Mouse (Mus musculus): ENCODE measurements around the gene Cd244a.

Cd244a gene

DNA sequence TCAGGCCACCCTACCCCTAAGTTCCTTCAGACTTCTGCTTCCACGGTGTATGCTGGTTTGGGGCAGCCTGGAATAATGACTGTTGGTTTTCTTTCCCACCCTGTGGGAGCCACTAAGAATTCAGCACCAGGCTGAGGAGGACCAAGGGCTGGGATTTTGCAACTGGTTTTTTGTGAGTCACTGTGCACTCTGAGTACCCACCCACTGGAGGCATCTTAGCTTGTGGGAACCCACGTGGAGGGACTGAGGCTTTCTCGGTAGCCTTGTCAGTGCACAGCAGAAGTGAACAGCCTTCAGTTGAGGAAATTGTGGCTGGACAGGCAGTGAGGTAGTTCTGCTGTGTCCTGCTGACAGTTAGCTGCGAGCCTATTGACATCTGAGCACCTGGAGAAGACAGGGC lies at the start of gene Cd244a:
TSS of gene Cd244a (plus strand) at position 296 of the 400 bp plus-strand sequence.
- DNase-seq, result no peak

DNA sequence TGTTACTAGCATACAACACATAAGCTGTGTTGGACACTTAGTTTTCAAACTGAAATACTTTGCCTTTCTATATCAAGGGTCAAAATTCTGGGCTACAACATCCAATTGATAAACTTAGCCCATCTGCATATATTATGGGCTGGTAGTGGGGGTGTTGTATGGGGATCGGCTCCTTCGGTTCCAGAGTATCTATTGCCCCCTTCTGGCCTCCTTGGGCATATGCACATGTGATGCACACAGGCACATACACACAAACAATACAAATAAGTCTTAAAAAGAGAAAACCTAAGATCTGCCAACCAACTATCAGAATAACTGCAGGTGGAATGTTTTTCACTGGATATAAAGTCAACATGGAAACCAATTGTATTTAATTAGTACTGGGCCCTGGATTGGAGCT lies 45.8 kb upstream of the Cd244a start:
- DNase-seq, result no peak

DNA sequence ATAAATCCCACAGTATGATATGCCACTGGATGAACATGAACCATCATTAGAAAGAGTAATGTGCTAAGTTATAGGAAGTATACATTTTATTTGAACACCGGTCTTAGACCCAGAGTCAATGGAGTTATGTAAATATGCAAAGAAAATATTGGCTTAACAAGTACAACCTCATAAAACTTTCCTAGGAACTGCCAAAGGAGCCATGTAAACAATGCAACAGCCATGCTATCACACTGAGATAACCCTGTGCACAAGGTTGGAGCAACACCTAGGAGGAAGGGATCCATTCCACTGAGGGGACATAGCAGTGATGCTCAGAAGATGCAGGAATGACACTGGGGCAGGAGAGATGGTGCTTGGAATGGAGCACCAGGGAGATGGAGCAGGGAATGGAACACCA lies 45.2 kb upstream of the Cd244a start:
- DNase-seq, result no peak

DNA sequence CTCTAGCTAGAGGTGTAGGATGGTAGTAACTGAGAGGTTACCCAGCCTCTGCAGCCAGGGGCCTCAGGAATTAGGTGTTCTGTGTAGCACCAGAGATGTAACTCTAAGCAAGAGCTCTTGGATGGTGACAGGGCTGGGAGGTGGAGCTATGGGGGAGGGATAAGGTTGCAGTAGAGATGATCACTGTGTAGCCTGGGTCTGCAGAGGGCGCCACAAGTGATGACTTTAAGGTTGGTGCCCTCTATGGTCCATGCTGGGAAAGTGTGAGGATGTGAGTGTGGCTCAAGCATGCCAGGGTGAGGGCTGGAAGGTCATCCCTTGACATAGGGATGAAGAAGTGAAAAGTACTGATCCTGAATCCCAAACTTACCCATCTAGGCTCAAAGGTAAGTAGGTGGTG lies 44.0 kb upstream of the Cd244a start:
- DNase-seq, result no peak

DNA sequence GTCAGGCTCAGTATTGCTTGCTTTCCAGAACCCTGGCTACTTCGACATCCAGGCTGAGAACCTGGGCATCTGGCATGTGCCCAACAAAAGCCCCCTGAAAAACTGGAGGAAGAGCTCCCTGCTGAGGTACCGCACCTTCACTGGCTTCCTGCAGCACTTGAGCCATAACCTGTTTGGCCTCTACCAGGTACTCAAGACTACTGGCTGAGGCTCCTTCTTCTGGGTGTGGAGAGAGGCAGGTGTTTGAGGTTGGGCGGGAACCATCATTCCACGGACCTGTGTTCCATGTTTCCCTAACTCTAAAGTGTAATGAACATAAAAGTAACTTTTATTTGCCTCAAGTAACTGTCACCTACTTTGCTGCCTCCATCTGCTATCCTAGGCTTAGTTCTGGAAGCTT lies 43.4 kb upstream of the Cd244a start:
- no peak for DNase-seq

DNA sequence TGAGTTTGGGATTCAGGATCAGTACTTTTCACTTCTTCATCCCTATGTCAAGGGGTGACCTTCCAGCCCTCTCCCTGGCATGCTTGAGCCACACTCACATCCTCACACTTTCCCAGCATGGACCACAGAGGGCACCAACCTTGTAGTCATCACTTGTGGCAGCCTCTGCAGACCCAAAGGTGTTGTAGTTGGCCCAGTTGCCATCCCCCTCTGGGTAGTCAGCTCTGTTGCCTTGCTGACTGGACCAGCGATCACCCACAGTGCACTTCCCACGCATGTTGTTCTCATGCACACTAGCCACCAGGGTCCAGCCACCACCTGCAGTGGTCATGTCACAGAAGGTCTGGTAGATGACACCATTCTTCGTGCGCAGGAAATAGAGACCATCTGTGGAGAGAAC lies 27.6 kb upstream of the Cd244a start:
- DNase-seq, result no peak

DNA sequence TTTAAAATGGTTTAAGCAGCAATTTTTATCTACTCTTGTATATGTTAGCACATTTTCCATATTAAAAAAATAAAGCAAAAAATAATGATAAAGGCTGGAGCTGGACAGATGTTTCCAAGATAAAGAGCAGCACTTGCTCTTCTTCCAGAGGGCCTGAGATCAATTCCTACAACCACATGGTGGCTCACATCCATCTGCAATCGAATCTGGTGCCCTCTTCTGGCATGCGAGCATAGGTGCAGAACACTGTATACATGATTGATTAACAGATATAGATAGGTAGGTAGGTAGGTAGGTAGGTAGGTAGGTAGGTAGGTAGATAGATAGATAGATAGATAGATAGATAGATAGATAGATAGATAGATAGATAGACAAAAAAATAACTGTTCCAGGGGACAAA lies 26.2 kb upstream of the Cd244a start:
- no peak for DNase-seq

DNA sequence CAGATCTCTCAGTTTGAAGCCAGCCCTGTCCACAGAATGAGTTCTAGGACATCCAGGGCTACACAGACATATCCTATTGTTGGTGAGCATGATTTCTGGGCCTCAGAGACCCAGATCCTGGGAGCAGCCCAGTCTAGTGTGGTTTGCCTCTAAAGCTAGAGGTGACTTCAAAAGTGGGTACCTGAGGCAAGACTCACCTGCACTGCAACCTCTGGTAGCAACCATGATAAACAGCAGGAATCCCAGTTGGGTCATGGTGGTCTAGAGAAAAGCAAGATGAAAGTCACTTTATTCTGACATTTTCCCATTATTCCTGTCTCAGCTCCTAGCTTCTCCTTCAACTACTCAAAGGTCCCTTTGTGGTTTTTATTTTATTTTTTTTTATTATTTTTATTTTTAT lies 24.4 kb upstream of the Cd244a start:
- no peak for DNase-seq

DNA sequence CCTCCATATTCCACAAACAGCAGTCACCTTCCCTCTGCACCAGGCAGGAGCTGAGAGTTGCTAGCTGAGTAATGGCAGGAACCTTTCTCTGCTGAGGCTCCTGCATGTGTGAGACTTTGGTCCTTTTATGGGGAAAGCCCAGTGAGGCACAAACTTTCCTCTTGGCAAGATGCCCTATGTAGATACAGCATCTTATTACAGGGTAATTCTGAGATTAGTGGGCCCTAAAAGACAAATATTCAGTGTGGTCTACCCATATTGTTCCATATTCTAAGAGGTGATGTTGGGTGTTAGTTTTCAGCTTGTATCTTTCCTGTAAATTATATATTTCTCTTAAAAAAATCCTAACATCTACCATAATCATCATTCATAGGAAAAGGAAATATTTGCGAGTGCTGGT lies 23.8 kb upstream of the Cd244a start, which contains the start of gene Itln1:
TSS of gene Itln1 (minus strand) at position 101 of the 400 bp plus-strand sequence.
- no peak for DNase-seq

DNA sequence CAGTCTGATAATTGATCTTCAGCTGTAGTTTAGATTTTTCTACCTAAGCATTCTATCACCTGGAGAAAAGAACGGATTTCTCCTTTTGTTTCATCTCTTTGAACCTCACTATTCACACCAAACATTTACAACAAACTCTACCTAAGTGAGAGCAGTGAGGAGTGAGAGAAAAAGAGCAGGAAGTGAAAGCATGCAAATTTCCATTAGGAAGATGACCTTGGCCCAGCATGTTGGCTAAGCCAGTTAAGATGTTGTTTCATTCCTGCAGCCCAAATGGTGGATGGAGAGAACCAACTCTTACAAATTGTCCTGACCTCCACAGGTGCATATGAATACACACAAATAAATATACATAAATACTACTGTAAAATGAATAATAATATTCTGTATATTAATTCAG lies 18.3 kb upstream of the Cd244a start:
- DNase-seq, result no peak

DNA sequence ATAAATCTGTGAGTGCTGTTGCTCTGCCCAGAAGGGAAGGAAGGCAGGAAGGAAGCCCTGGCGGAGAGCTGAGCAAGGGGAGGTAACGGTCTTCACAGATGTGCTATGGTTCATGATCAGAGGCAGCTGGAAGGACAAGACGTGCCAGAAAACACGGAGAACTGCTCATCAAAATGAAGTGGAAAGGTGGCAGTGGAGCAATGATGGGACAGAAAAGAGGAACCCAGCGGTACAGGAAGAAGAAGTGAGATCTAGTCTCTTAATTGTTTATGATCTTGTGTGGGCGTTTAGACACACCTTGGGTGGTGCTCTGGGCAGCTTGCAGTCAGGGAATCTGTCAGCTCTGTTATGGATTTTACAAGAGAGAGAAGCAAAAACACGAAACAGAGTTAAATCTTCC lies 7.7 kb upstream of the Cd244a start:
- DNase-seq, result no peak

DNA sequence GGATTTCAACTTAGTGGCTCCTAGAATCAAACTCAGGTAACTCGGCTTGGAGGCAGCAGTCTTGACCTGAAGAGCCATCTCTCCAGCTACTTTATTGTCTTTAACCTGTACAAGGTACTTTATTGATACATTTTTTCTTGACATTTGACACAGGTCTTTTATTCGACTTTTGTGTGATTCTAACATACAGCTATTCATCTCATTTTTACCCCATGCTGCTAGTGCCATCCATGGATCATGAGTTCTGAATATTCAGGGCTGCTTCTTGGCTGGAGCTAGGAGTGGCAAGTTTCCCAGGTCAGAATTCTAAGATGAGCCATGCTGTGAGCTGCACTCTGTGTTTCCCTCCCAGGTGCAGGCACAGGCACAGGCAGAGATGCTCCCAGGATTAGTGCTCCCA lies 6.8 kb upstream of the Cd244a start:
- no peak for DNase-seq

DNA sequence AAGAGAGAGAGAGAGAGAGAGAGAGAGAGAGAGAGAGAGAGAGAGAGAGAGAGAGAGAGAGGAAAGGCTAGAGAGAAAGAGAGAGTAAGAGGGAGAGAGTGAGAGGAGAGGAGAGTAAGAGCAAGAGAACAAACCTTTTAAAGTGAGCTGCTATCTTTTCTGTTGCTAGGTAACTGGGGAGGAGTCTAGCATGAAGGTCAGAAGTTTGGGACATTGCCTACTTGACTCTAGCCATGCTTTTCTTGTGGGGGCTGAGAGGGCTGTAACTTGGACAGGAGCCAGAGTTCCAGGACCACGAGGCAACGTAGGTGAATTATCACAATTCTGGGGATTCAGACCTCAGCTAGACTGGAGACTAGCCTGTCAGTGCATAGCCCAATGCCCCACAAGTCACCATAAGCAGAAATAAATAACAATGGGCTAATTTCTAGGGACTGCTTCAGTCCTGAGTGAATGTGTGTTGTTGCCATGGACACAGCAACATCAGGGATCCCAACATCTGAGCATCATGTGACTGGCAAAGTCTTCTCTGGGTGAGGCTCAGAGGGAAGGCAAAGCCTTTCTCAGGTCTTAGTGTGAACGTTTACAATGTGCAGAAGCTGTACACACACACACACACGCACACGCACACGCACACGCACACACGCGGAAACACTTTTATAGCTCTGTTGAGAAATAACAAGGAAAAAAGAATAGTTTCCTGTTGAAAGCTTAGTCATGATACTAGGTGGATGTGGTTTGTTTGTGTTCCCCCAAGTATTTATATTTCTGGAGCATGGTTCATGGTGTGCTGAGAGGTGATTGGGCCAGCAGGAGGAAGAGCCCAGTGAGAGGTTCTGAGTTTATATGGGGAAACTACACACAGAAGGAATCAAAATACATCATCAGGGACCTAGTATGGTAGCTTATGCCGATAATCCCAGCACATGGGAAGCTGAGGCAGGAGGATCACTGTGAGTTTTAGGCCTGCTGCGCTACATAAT lies 5.3 kb upstream of the Cd244a start:
- no peak for DNase-seq

DNA sequence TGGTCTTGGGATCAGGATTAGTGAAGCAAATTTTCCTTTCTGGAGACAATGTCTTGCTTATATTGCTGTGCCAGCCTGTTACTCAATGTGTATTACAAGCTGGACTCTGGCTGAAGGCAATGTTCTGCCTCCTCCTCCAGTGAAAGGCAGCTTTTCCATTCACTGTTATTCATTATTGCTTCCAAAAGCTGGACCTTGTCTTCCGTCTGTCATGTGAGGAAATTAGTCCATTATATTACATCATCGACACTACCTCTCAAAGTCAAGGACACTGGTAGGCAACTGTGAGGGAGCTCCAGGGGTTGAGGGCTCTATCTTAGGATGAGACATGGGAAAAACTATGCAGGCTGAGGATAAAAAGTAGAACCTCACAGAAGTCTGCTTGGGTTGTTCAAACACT lies 2.6 kb upstream of the Cd244a start:
- DNase-seq, result no peak

DNA sequence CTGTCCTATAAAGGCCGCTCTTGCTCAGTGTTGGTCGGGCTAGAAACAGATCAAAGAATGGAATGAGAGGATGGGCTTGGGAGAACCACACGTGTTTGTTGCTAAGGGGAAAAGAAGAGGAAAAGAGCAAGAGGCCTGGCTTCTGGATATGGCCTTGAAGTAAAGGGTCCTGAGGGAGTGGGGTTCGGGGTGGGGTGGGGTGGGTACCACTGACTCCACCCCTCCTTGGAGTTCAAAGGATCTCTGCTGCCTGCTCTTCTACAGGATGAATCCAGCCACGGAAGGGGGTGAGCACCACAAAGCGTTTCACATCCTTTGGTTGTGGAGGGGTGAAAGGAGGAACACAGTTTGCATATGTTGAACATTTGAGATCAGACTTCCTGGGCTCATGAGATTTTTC lies 586 bp upstream of the Cd244a start:
- no peak for DNase-seq

DNA sequence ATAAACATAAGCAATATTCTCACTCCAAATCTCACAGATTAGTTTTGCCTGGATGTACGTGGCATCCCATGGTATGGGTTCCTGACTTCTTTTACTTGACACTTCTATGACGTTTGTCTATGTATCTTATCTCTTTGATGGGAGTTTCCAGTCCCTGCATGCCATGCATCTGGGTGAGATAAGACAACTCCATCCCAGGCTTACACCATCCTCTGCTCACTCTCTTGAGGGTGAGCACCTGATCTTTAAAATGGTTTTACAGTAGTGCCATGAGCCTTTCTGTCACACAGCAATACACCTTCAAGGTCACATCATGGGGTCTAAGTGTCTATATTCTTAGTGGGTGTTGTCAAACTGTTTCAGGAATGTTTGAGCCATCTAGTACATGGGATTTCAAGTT lies 1.3 kb downstream of the Cd244a start:
- no peak for DNase-seq

DNA sequence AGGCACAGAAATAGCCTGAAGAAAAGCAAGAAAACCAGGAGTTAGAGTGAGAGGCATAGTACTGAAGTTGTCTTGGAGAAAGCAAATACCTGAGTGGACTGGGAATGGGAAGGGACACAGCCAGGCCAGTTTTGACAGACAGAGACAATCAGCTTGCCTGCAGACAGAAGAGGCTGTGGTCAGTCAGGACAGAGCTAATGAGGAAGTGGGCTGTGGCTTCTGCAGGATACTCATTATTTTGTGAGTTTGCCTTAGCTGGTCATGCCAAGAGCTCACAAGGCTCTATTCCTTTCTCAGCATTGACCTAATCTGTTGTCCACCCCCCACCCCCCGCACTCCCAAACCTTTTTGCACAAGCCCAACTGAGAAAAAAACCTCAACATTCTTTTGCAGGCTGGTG lies 2.2 kb downstream of the Cd244a start:
- no peak for DNase-seq

DNA sequence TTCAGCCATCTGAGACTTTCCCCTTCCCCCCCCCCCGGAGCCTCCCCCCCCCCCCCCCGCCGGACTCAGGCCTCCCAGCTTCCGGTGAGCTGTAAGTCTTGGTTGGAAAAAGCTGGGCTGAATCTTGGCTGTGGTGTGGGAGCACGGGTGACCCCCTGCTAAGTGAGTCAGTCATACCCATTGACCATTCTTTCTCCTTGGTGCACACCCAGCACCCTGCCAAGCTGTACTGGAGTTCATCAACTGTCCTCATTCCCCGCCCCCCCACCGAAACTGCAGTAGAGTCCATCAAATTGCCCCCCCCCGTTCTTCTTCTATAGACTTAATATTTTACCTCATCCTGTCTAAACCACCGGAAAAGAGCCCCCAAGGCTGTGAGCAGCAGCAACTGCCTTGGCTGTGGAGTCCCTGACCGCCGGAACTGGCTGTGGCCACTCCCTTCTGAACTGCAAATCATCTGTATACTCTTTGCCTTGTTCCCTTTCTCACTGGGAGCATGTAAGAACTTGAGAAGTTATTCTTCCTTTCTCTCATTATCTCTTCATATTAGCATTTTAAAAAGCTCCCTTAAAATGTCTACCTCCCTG lies 2.7 kb downstream of the Cd244a start:
- DNase-seq, result peak; percentile 9

DNA sequence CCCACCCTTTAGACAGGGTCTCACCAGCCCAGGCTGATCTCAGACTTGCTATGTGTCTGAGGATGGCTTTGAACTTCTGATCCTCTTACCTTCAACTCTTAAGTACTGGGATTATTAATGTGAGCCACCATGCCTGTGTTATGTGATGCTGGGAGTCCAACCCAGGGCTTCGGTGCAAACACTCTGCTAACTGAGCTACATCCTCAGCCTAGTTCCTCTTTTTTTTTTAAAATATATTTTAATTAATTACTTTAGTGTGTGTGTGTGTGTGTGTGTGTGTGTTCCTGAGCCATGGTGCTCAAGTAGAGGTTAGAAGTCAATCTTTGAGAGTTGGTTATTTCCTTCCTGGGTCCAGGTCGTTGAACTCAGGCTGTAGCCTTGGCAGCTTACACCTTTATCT lies 4.0 kb downstream of the Cd244a start:
- DNase-seq, result no peak

DNA sequence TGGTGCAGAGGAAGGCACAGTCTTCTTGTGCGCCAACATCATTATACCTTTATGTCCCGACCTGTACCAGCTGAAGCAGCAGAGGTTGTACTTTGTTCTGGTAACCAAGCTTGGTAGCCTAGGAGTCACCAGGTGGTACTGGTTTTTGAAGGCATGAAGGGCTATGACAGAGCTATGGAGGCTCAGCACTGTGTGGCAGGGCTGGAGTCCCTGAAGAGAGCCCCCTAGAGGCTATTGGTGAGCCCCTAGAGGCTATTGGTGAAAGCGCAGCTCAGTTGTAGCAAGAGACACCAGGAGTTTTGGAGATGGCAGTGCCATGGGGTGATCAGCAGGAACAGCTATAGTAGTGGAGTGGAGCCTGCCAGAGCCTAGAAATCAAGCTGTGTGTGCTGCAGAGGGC lies 5.3 kb downstream of the Cd244a start:
- DNase-seq, result peak; percentile 28

DNA sequence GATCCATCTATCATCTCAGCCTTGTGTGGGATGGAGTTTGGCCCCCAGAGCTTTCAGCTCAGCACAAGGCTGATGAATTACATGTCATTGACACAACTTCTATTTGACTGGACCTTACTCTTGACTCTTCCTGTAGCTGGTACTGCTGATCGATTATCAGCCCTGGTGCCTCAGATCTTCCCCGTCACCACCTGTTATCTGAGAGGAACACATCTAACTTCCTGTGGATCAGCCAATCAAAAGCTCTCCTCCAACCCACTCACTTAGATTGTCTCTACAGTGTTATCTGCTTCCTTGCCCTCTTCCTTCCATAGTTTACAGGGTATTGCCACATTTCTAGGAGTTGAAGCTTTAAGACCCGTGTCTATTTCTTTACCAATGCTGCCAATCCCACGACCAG lies 6.9 kb downstream of the Cd244a start:
- DNase-seq, result no peak

DNA sequence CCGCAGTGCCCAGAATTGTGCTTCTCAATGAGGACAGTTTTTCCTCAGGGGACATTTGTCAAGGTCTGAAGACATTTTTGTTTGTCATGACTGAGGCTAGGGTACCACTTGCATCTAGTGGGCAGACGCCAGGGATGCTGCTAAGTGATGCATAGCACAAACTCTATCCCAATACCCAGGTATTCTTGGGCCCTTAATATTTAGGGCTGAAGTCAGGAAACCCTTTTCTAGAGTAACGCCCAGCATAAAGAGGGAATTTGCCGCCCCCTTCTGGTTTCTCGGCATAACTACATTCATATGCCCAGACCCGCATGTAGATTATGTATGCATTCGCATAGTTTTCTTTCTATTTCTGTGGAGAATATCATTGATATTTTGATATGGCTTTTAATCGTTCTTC lies 7.8 kb downstream of the Cd244a start:
- peak; percentile 67 for DNase-seq

DNA sequence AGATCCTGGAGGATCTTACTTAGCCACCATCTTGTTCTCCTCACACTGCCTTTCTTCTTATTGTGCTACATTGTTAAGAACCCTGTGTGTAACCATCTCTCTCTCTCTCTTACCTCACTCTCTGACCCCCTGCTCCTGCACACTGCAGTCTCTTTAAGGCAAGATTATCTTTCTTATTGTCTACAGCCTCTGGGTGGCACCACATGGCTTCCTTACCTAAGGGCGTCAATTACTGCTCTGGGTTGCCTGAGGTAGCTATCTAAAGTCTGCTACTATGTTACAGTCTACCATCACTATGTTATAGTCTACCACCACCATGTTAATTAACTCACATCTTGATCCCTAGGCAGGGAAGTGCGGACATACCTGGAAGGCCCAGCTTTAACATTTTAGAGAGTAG lies 9.4 kb downstream of the Cd244a start:
- DNase-seq, result no peak

DNA sequence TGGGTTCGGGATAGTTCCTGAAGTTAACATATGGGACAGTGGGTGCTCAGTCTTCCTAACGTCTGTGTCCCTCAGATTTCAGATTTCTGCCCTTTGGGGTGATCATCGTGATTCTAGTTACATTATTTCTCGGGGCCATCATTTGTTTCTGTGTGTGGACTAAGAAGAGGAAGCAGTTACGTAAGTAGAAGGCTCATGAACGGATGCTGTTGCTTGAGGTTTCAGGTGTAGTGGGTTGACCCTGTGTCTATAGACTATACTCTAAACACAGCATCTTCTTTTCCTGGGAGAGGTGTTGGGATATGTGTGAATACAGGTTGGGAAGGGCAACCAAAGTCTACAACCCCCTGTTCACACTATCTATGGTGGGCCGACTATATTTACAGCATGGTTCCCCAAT lies 18.2 kb downstream of the Cd244a start:
- DNase-seq, result no peak

DNA sequence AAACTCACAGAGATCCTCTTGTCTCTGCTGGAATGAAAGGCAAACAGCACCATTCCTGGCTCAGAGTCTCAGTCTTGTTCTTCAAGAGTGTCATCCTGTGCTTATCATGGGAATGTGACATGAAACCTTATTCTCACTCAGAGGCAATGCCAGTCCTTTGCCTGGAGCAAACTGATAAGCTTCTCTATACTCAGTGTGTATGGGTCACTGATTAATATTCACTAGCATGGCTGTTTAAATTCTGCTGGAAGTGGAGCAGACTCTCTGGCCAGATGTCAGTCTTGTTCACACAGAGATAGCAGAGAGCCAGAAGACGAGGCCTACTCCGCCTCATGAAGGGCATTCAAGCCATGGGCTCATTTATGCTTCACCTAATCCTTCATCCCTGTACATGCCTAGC lies 25.6 kb downstream of the Cd244a start:
- DNase-seq, result no peak

Measured in kidney, postnatal 10 days (tissue).